Mouse (Mus musculus) neural tube, postnatal 0 days (tissue): ENCODE results near the gene Ifitm10. TPM values are rescaled to one million over a fixed set of nuclear protein-coding genes. Genes with fewer than 3 reads are reported as not detected.

Experiments
- polyA plus RNA-seq: library from polyadenylated mRNA; unstranded; fragments of >200 nt; fragmentation: Nextera tagmentation; extraction: Ambion mirVana; gene quantifications from 2 replicates; pipeline ENCODE4 v1.2.1, GENCODE M21; 2015

Ifitm10 gene
- 31.7 and 34.0 TPM in 2 replicates for polyA plus RNA-seq

GRCm38 (mm10) chr7:142373641-142374412, at the start of gene Ifitm10:
Gene Ifitm10 (minus strand): TSS chr7:142373753.

DNA sequence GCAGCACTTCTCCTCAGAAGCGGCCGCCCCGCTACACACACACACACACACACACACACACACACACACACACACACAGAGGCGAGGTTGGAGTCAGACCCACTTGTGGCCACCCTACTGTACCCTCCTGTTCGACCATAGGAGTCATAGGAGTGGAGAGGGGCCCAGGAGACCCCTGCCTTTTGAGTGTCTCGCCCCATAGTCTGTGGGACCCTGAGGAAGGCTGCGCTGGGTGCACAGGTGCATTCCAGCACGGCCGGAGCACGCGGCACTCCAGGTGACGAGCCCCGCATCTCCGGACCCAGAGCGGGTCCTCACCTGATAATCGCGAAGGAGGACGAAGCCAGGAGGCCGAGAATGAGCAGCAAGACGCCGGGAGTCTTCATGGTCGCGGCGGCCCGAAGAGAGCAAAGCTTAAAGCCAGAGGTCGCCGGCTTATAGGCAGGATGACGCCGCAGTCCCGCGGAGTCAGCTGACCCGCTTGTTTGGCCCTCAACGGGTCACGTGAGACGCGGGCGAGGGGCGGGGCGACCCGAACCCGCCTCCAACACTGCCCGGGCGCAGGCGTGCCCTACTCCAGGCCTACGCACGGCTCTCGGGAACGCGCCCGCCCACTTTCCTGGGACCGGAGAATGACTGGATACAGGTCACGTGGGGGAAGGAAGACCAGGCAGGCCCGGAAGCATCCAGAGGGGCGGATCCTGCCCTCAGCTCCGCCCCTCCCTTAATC, 14.0 kb upstream of the Ifitm10 start, which contains the start of gene Ctsd:
Gene Ctsd, minus strand, starts transcription at position 620 of the 730 bp plus-strand sequence.

DNA sequence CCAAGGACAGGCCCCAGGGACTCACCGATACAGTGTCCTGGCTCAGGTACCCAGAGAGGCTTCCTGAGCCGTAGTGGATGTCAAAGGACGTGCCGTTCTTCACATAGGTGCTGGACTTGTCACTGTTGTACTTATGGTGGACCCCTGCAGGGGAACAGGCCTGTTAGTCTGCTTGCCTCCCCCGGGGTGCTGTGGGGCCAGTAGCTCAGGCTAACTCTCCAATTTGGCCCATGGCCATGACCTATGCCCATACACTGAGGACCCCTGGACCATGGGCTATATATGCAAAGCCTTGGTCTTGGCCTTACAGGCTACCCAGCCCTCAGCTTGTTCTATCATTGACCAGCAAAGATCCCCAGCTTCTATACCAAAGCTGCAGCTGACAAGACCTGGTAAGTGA, 9.0 kb upstream of the Ifitm10 start, which contains the start of gene Gm49369:
Gene Gm49369, minus strand, starts transcription at position 101 of the 400 bp plus-strand sequence.

GRCm38 (mm10) chr7:142303249-142303648, 70.3 kb downstream of the Ifitm10 start, which contains the start of gene Krtap5-4:
Gene Krtap5-4 (plus strand): TSS chr7:142303549.

DNA sequence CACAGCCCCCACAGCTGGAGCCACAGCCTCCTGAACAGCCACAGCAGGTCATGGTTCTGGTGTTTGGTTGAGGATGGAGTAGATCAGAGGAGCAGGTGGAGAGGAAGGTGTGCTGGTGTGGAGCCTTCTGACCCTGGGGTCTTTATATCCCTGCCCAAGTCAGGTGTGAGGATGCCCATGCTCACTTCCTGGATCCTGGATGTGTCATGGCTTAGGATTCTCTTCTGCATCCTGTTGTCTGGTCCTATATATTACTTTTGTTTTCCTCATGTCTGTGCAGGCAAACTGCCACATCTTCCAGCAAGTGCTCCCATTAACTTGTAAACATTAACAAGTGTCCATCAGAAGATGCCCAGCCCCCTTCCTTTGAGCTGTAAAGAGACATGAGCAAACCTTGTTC, 76.5 kb downstream of the Ifitm10 start, which contains the start of gene Krtap5-1:
Gene Krtap5-1, minus strand, starts transcription at position 101 of the 400 bp plus-strand sequence.

Other genes starting within 250 kb of the Ifitm10 start
- gene Gm39115, start 237.7 kb downstream of the Ifitm10 start, polyA plus RNA-seq = not detected in 2 replicates
- not detected in 2 replicates for gene Gm45337, start 229.1 kb downstream of the Ifitm10 start, polyA plus RNA-seq
- gene Gm29735, start 216.6 kb downstream of the Ifitm10 start, polyA plus RNA-seq = not detected in 2 replicates
- not detected in 2 replicates for gene Gm4553, start 208.0 kb downstream of the Ifitm10 start, polyA plus RNA-seq
- not detected in 2 replicates for gene Krtap5-2, start 197.7 kb downstream of the Ifitm10 start, polyA plus RNA-seq
- not detected in 2 replicates for gene Gm10153, start 183.4 kb downstream of the Ifitm10 start, polyA plus RNA-seq
- not detected in 2 replicates for gene Krtap5-3, start 172.4 kb downstream of the Ifitm10 start, polyA plus RNA-seq
- not detected in 2 replicates for gene Gm7579, start 161.9 kb downstream of the Ifitm10 start, polyA plus RNA-seq
- gene Krtap5-5, start 143.8 kb downstream of the Ifitm10 start, polyA plus RNA-seq = not detected in 2 replicates
- not detected in 2 replicates for gene Gm40460, start 132.7 kb downstream of the Ifitm10 start, polyA plus RNA-seq
- not detected in 2 replicates for gene Gm2431, start 115.4 kb downstream of the Ifitm10 start, polyA plus RNA-seq
- not detected in 2 replicates for gene Gm4559, start 99.4 kb downstream of the Ifitm10 start, polyA plus RNA-seq
- gene Krtap5-1, start 76.6 kb downstream of the Ifitm10 start, polyA plus RNA-seq = not detected in 2 replicates
- not detected in 2 replicates for gene Krtap5-4, start 70.2 kb downstream of the Ifitm10 start, polyA plus RNA-seq
- gene Gm49369, start 8.9 kb upstream of the Ifitm10 start, polyA plus RNA-seq = 1.2 TPM in 1 of 2 replicates, not detected in the other
- gene Ctsd, start 14.3 kb upstream of the Ifitm10 start, polyA plus RNA-seq = 389 and 402 TPM in 2 replicates
- gene Syt8, start 61.1 kb upstream of the Ifitm10 start, polyA plus RNA-seq = 0.35 TPM in 1 of 2 replicates, not detected in the other
- gene Tnni2, start 68.1 kb upstream of the Ifitm10 start, polyA plus RNA-seq = 4.1 and 5.3 TPM in 2 replicates
- 9.9 and 11.5 TPM in 2 replicates for gene Lsp1, start 87.1 kb upstream of the Ifitm10 start, polyA plus RNA-seq
- 5.2 and 7.0 TPM in 2 replicates for gene Tnnt3, start 125.1 kb upstream of the Ifitm10 start, polyA plus RNA-seq
- 27.4 and 27.9 TPM in 2 replicates for gene Mrpl23, start 158.9 kb upstream of the Ifitm10 start, polyA plus RNA-seq